In genomic region chr12:53802381-53802780, GRCm38 (mm10) we compare ENCODE assay signal across 14 mouse cellular contexts.
"Had no signal": no experiment of that assay in that cellular context is flagged by ENCODE, and none has a peak within 500 bp of the region (broad histone marks: within the 10 kb centered on the region; RNA-seq: fewer than 3 reads in every experiment).

No protein-coding gene starts in this region.

- H3K4me1 ChIP-seq: neural tube, embryonic 12.5 days had no signal

- H3K4me2 ChIP-seq: liver, embryonic 13.5 days; midbrain, embryonic 11.5 days; neural tube, embryonic 12.5 days; neural tube, embryonic 15.5 days had no signal

- H3K36me3 ChIP-seq: liver, embryonic 13.5 days; neural tube, embryonic 12.5 days; neural tube, embryonic 15.5 days had no signal

- H3K27me3 ChIP-seq: neural tube, embryonic 12.5 days; neural tube, embryonic 15.5 days had no signal

- H3K9ac ChIP-seq: liver, embryonic 13.5 days; neural tube, embryonic 12.5 days; neural tube, embryonic 15.5 days had no signal

- H3K9me3 ChIP-seq: liver, embryonic 13.5 days; neural tube, embryonic 12.5 days; neural tube, embryonic 15.5 days had no signal

- DNase-seq: kidney, adult 18-20 months; kidney, adult 9 months; kidney, postnatal 14 days; kidney, postnatal 4 days; liver, embryonic 13.5 days; lung, adult 2 months; lung, postnatal 14 days; lung, postnatal 4 days; thymus, adult 18-20 months; thymus, postnatal 36 days had no signal

- H3K27ac ChIP-seq: left cerebral cortex, adult 2 months; liver, embryonic 13.5 days; neural tube, embryonic 12.5 days; neural tube, embryonic 15.5 days had no signal

- H3K4me3 ChIP-seq: left cerebral cortex, adult 2 months; liver, embryonic 13.5 days; neural tube, embryonic 12.5 days; neural tube, embryonic 15.5 days had no signal
